Mouse (Mus musculus) myocyte (in vitro differentiated cells): ENCODE data around the gene Urah.

ENCODE experiments used
- E2F4 ChIP-seq: IDR thresholded peaks from one replicate; pipeline ENCODE4 v1.6.1; 2011; ENCODE audit warnings: mild to moderate bottlenecking, control low read depth, moderate library complexity; ENCODE audit not compliant: insufficient read depth
- MYOD1 ChIP-seq, 3 experiments: IDR thresholded peaks; one replicate each; pipeline ENCODE4 v1.6.1; 2011; ENCODE audit warnings: control low read depth in 2 of 3, low read depth in 2 of 3, mild to moderate bottlenecking in 2 of 3, moderate library complexity in 1 of 3; ENCODE audit not compliant: insufficient read length in 2 of 3, control insufficient read depth in 1 of 3
- POLR2A ChIP-seq: IDR thresholded peaks from one replicate; pipeline ENCODE4 v1.6.1; 2011; ENCODE audit warnings: low read depth, mild to moderate bottlenecking, control low read depth, moderate library complexity; ENCODE audit not compliant: insufficient read length
- POLR2AphosphoS2 ChIP-seq: IDR thresholded peaks from one replicate; pipeline ENCODE4 v1.6.1; 2011; ENCODE audit warnings: low read depth, control low read depth; ENCODE audit not compliant: insufficient read length
- REST ChIP-seq: IDR thresholded peaks from one replicate; pipeline ENCODE4 v1.6.1; 2011; ENCODE audit warnings: mild to moderate bottlenecking, control low read depth, moderate library complexity; ENCODE audit not compliant: insufficient read depth, insufficient read length
- TCF3 ChIP-seq: IDR thresholded peaks from one replicate; pipeline ENCODE4 v1.6.1; 2011; ENCODE audit warnings: low read depth, control low read depth; ENCODE audit not compliant: insufficient read length

DNA sequence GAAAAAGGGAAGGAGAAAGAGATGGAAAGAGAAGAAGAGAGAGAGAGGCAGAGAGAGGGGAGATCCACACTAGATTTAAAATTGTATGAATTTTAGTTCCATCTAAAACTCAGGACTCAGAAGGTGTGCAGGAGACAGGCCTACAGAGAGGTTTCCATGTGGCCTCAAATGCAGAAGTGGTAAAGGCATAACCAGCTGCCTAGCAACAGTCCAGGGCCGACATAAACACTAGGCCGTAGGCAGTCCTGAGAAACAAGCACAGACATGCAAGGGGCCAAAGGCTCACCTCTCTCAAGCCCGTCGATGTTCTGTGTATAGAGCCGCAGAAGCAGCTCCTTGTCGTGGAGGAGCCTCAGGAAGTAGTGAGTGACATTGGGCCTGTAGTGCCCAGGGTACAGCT lies 42.5 kb downstream of the Urah start:
- TF ChIP-seq POLR2A (no peak), TCF3 (no peak), MYOD1 (IDR thresholded peaks at IDR 0.05; ENCODE audit: control insufficient read depth in 1 of 3, insufficient read length in 2 of 3, low read depth in 2 of 3) (no peak), POLR2AphosphoS2 (no peak), E2F4 (no peak), REST (no peak)
